Mouse (Mus musculus) limb, embryonic 14.5 days (tissue): ENCODE data around the gene Tjp1. TPM values are rescaled to one million over a fixed set of nuclear protein-coding genes. Genes with fewer than 3 reads are reported as not detected.

Experiments used
- ATAC-seq: fragments of 200-750 bp; cut with Nextera tagmentation; 2 replicates; pipeline ENCODE4 v1.8.0; 2017; ENCODE audit warnings: low read depth, moderate number of reproducible peaks, moderate TSS enrichment; ENCODE audit not compliant: low FRiP score
- DNase-seq: peaks from one replicate; pipeline ENCODE4 v3.0.0-alpha.2; 2015; ENCODE audit warnings: low spot score
- H3K27ac ChIP-seq: fragments of 300-500 bp; sonication (generic); replicated peaks from 2 replicates; pipeline ENCODE4 v1.5.1; 2014; ENCODE audit warnings: low read depth, mild to moderate bottlenecking, low read length, moderate library complexity, mixed read lengths
- H3K27me3 ChIP-seq: fragments of 300-500 bp; sonication (generic); 2 replicates; pipeline ENCODE4 v1.6.1; 2014; ENCODE audit warnings: low read length, mixed read lengths; ENCODE audit not compliant: control insufficient read depth, insufficient read depth
- H3K36me3 ChIP-seq: fragments of 300-500 bp; sonication (generic); 2 replicates; pipeline ENCODE4 v1.6.1; 2014; ENCODE audit warnings: mild to moderate bottlenecking, low read length, moderate library complexity, mixed read lengths; ENCODE audit not compliant: control insufficient read depth, insufficient read depth
- H3K4me1 ChIP-seq: fragments of 300-500 bp; sonication (generic); 2 replicates; pipeline ENCODE4 v1.6.1; 2014; ENCODE audit warnings: antibody characterized with exemption, low read length, mixed read lengths; ENCODE audit not compliant: control insufficient read depth, insufficient read depth
- H3K4me2 ChIP-seq: fragments of 300-500 bp; sonication (generic); replicated peaks from 2 replicates; pipeline ENCODE4 v1.6.1; 2014; ENCODE audit warnings: low read depth, mild to moderate bottlenecking, low read length, moderate library complexity; ENCODE audit not compliant: severe bottlenecking
- H3K4me3 ChIP-seq: fragments of 300-500 bp; sonication (generic); replicated peaks from 2 replicates; pipeline ENCODE4 v1.5.1; 2014; ENCODE audit warnings: low read length
- H3K9ac ChIP-seq: fragments of 300-500 bp; sonication (generic); 2 replicates; pipeline ENCODE4 v1.6.1; 2014; ENCODE audit warnings: mild to moderate bottlenecking, low read depth, low read length, moderate library complexity; ENCODE audit not compliant: severe bottlenecking
- H3K9me3 ChIP-seq: fragments of 300-500 bp; sonication (generic); 2 replicates; pipeline ENCODE4 v1.6.1; 2016; ENCODE audit warnings: low read length; ENCODE audit not compliant: control insufficient read depth
- POLR2A ChIP-seq: fragments of 200-500 bp; IDR thresholded peaks from 2 replicates; pipeline ENCODE4 v1.8.0; 2012; ENCODE audit warnings: inconsistent platforms, mild to moderate bottlenecking, moderate library complexity, borderline replicate concordance; ENCODE audit not compliant: insufficient read depth, insufficient read length; ENCODE audit errors: extremely low read depth
- WGBS: fragments of 180-500 bp; shearing (Covaris S2); extraction: QIAGEN DNeasy Blood & Tissue Kit; methylation state at CpG from one replicate; pipeline ENCODE4 v1.1.7; 2014; 5-methylcytosine and 5-hydroxymethylcytosine counted together
- polyA plus RNA-seq, 2 experiments: library from polyadenylated mRNA; depleted of rRNA in 1 of 2; stranded (reverse) in 1 of 2; unstranded in 1 of 2; fragments of >200 nt; fragmentation: Nextera tagmentation in 1 of 2; extraction: Ambion mirVana in 1 of 2; gene quantifications; 2 replicates each; pipeline versions ENCODE4 v1.2.1 to v1.2.3; 2012 to 2014

Gene Tjp1
- polyA plus RNA-seq, 2 experiments, result 17.9 to 37.2 TPM

- H3K27ac ChIP-seq, result no peak overlapping the region
- WGBS, result 69% methylated on average over 8 of the region's 8 CpGs
- H3K4me2 ChIP-seq, result no peak overlapping the region
- H3K9ac ChIP-seq, result no peak overlapping the region
- no peaks in the 10 kb centered on the region for H3K9me3 ChIP-seq
- H3K4me3 ChIP-seq, result no peak overlapping the region
- ATAC-seq (no peak), DNase-seq (no peak)
- H3K27me3 ChIP-seq, result no peaks in the 10 kb centered on the region
- no peak for TF ChIP-seq POLR2A
- peaks cover 4% of the 10 kb centered on the region; the same call in 1 of the 2 replicates for H3K4me1 ChIP-seq
- no peaks in the 10 kb centered on the region for H3K36me3 ChIP-seq
Observed at GRCm38 (mm10) chr7:65375176-65375575, 152.4 kb downstream of the Tjp1 start.

GRCm38 (mm10) chr7:65373336-65373735, 154.2 kb downstream of the Tjp1 start:
- no peak for ATAC-seq
- no peak for TF ChIP-seq POLR2A
- no peak overlapping the region for H3K9ac ChIP-seq
- no peaks in the 10 kb centered on the region for H3K36me3 ChIP-seq
- no peaks in the 10 kb centered on the region for H3K9me3 ChIP-seq
- WGBS, result 77% methylated on average over 8 of the region's 8 CpGs
- peaks cover 13% of the 10 kb centered on the region for H3K4me1 ChIP-seq
- no peak overlapping the region for H3K4me3 ChIP-seq
- H3K4me2 ChIP-seq, result no peak overlapping the region
- no peaks in the 10 kb centered on the region for H3K27me3 ChIP-seq
- H3K27ac ChIP-seq, result no peak overlapping the region
- no peak for DNase-seq

GRCm38 (mm10) chr7:65371765-65372164, 155.8 kb downstream of the Tjp1 start:
- DNase-seq (no peak), ATAC-seq (no peak)
- Histone ChIP-seq H3K9me3 (no peaks in the 10 kb centered on the region), H3K27me3 (no peaks in the 10 kb centered on the region), H3K4me2 (peak overlapping the region; percentile 71), H3K4me1 (peaks cover 13% of the 10 kb centered on the region), H3K36me3 (no peaks in the 10 kb centered on the region), H3K4me3 (peak overlapping the region; percentile 84), H3K27ac (peak overlapping the region; percentile 88), H3K9ac (peak overlapping the region; percentile 89)
- TF ChIP-seq POLR2A, result no peak
- 59% methylated on average over 6 of the region's 6 CpGs for WGBS

GRCm38 (mm10) chr7:65370787-65371616, 156.6 kb downstream of the Tjp1 start:
- Histone ChIP-seq H3K9ac (peak overlapping the region; percentile 89), H3K9me3 (no peaks in the 10 kb centered on the region), H3K4me2 (peak overlapping the region; percentile 71), H3K4me1 (peaks cover 13% of the 10 kb centered on the region), H3K4me3 (peak overlapping the region; percentile 84), H3K27ac (peak overlapping the region; percentile 88), H3K36me3 (no peaks in the 10 kb centered on the region), H3K27me3 (no peaks in the 10 kb centered on the region)
- DNase-seq (peak; percentile 86), ATAC-seq (peak; percentile 94)
- peak; percentile 74; the same call in 1 of the 2 replicates for TF ChIP-seq POLR2A
- WGBS, result 2% methylated on average over 61 of the region's 92 CpGs

GRCm38 (mm10) chr7:65370381-65370786, 157.2 kb downstream of the Tjp1 start:
- Histone ChIP-seq H3K36me3 (no peaks in the 10 kb centered on the region), H3K4me1 (peaks cover 13% of the 10 kb centered on the region), H3K4me3 (peak overlapping the region; percentile 84), H3K27me3 (no peaks in the 10 kb centered on the region), H3K9ac (peak overlapping the region; percentile 89), H3K27ac (peak overlapping the region; percentile 88), H3K9me3 (no peaks in the 10 kb centered on the region), H3K4me2 (peak overlapping the region; percentile 71)
- under 1% methylated on average over 17 of the region's 46 CpGs for WGBS
- DNase-seq (peak; percentile 36), ATAC-seq (peak; percentile 28)
- no peak for TF ChIP-seq POLR2A
